Mouse (Mus musculus) MEL (cell line): ENCODE measurements at regions not wholly inside any gene's neighbourhood (a gene's known extent, or its start where the extent isn't known, plus 50 kb on each side); places are given as distances from the start of the nearest gene placed in this dataset.

Source experiments
- DNase-seq: peaks from one replicate; pipeline ENCODE4 v3.0.0; 2011; ENCODE audit warnings: low read depth, low spot score
- H3K27ac ChIP-seq: 2 replicates; pipeline ENCODE4 v1.5.1; 2012; ENCODE audit warnings: low read depth, mild to moderate bottlenecking, control low read depth, low read length, moderate library complexity; ENCODE audit not compliant: control insufficient read depth
- H3K27me3 ChIP-seq, 2 experiments: fragments of 150-350 bp in 1 of 2; sonication (generic) in 1 of 2; 2 replicates each; pipeline ENCODE4 v1.6.1; 2012; ENCODE audit warnings: low read length in 2 of 2, mild to moderate bottlenecking in 2 of 2, improper control_type of control experiment in 1 of 2, moderate library complexity in 1 of 2; ENCODE audit not compliant: insufficient read depth in 2 of 2, control insufficient read depth in 1 of 2
- H3K36me3 ChIP-seq, 2 experiments: 2 replicates each; pipeline ENCODE4 v1.6.1; 2012 to 2014; ENCODE audit warnings: low read length in 2 of 2, improper control_type of control experiment in 1 of 2, inconsistent platforms in 1 of 2, mild to moderate bottlenecking in 1 of 2; ENCODE audit not compliant: insufficient read depth in 2 of 2, control insufficient read depth in 1 of 2
- H3K4me1 ChIP-seq, 2 experiments: fragments of 150-350 bp in 1 of 2; sonication (generic) in 1 of 2; 2 replicates each; pipeline ENCODE4 v1.6.1; 2012; ENCODE audit warnings: low read length in 2 of 2, improper control_type of control experiment in 1 of 2, mild to moderate bottlenecking in 1 of 2; ENCODE audit not compliant: insufficient read depth in 2 of 2, control insufficient read depth in 1 of 2
- H3K4me3 ChIP-seq, 2 experiments: fragments of 150-350 bp in 1 of 2; sonication (generic) in 1 of 2; 2 replicates each; pipeline ENCODE4 v1.5.1; 2012; ENCODE audit warnings: low read depth in 2 of 2, low read length in 2 of 2, mild to moderate bottlenecking in 2 of 2, moderate library complexity in 2 of 2, control low read depth in 1 of 2, improper control_type of control experiment in 1 of 2; ENCODE audit not compliant: control insufficient read depth in 1 of 2, insufficient read depth in 1 of 2
- H3K79me2 ChIP-seq: 2 replicates; pipeline ENCODE4 v1.6.1; 2012; ENCODE audit warnings: mild to moderate bottlenecking, low read length, moderate library complexity; ENCODE audit not compliant: control insufficient read depth, poor library complexity, insufficient read depth
- H3K9ac ChIP-seq: 2 replicates; pipeline ENCODE4 v1.6.1; 2012; ENCODE audit warnings: low read depth, mild to moderate bottlenecking, control low read depth, low read length, moderate library complexity; ENCODE audit not compliant: control insufficient read depth, poor library complexity, severe bottlenecking
- H3K9me3 ChIP-seq: fragments of 150-350 bp; sonication (generic); replicated peaks from 2 replicates; pipeline ENCODE4 v1.6.1; 2012; ENCODE audit warnings: mild to moderate bottlenecking, low read length, improper control_type of control experiment, moderate library complexity; ENCODE audit not compliant: insufficient read depth
- BHLHE40 ChIP-seq: IDR thresholded peaks from 2 replicates; pipeline ENCODE4 v1.6.1; 2012; ENCODE audit warnings: low read depth, mild to moderate bottlenecking, inconsistent platforms, low read length, improper control_type of control experiment, borderline replicate concordance
- CHD1 ChIP-seq: IDR thresholded peaks from 2 replicates; pipeline ENCODE4 v1.6.1; 2012; ENCODE audit warnings: low read depth, mild to moderate bottlenecking, inconsistent platforms, low read length, improper control_type of control experiment
- CHD2 ChIP-seq: IDR thresholded peaks from 2 replicates; pipeline ENCODE4 v1.6.1; 2011; ENCODE audit warnings: low read length, improper control_type of control experiment
- CTCF ChIP-seq, 3 experiments: IDR thresholded peaks in 2 of 3; conservative IDR thresholded peaks in 1 of 3; 2 replicates each; pipeline ENCODE4 v1.5.1; 2011 to 2012; ENCODE audit warnings: low read length in 3 of 3, low read depth in 2 of 3, mild to moderate bottlenecking in 2 of 3, improper control_type of control experiment in 1 of 3, inconsistent platforms in 1 of 3, mixed read lengths in 1 of 3, moderate library complexity in 1 of 3; ENCODE audit not compliant: control insufficient read depth in 1 of 3, insufficient read depth in 1 of 3, poor library complexity in 1 of 3, severe bottlenecking in 1 of 3
- ETS1 ChIP-seq: IDR thresholded peaks from 2 replicates; pipeline ENCODE4 v1.6.1; 2012; ENCODE audit warnings: low read depth, mild to moderate bottlenecking, inconsistent platforms, low read length, improper control_type of control experiment, moderate library complexity
- GABPA ChIP-seq: IDR thresholded peaks from 2 replicates; pipeline ENCODE4 v1.6.1; 2012; ENCODE audit warnings: low read depth, mild to moderate bottlenecking, inconsistent platforms, low read length, improper control_type of control experiment, moderate library complexity
- JUND ChIP-seq: IDR thresholded peaks from 2 replicates; pipeline ENCODE4 v1.6.1; 2011; ENCODE audit warnings: low read depth, mild to moderate bottlenecking, improper control_type of control experiment, low read length
- KAT2A ChIP-seq: conservative IDR thresholded peaks from 2 replicates; pipeline ENCODE4 v1.6.1; 2012; ENCODE audit warnings: low read depth, low read length, improper control_type of control experiment, inconsistent platforms
- MAFK ChIP-seq: IDR thresholded peaks from 2 replicates; pipeline ENCODE4 v1.6.1; 2011; ENCODE audit warnings: low read depth, mild to moderate bottlenecking, low read length, improper control_type of control experiment, borderline replicate concordance
- MAX ChIP-seq: IDR thresholded peaks from 2 replicates; pipeline ENCODE4 v1.6.1; 2011; ENCODE audit warnings: low read length, improper control_type of control experiment
- MAZ ChIP-seq: IDR thresholded peaks from 2 replicates; pipeline ENCODE4 v1.6.1; 2012; ENCODE audit warnings: low read depth, mild to moderate bottlenecking, inconsistent platforms, low read length, improper control_type of control experiment
- MEF2A ChIP-seq: IDR thresholded peaks from 2 replicates; pipeline ENCODE4 v1.6.1; 2014; ENCODE audit warnings: low read depth, mild to moderate bottlenecking, inconsistent platforms, low read length, improper control_type of control experiment; ENCODE audit not compliant: poor library complexity, insufficient replicate concordance, severe bottlenecking; ENCODE audit errors: extremely low read depth
- MXI1 ChIP-seq: IDR thresholded peaks from 2 replicates; pipeline ENCODE4 v1.6.1; 2011; ENCODE audit warnings: mild to moderate bottlenecking, low read depth, low read length, improper control_type of control experiment
- MYB ChIP-seq: IDR thresholded peaks from 2 replicates; pipeline ENCODE4 v1.6.1; 2011; ENCODE audit warnings: mild to moderate bottlenecking, low read depth, low read length, improper control_type of control experiment
- MYC ChIP-seq: IDR thresholded peaks from 2 replicates; pipeline ENCODE4 v1.6.1; 2011; ENCODE audit warnings: low read depth, mild to moderate bottlenecking, low read length, improper control_type of control experiment, moderate library complexity
- POLR2A ChIP-seq, 2 experiments: IDR thresholded peaks; 2 replicates each; pipeline ENCODE4 v1.6.1; 2011 to 2012; ENCODE audit warnings: low read length in 2 of 2, mild to moderate bottlenecking in 2 of 2, control low read depth in 1 of 2, improper control_type of control experiment in 1 of 2, low read depth in 1 of 2, moderate library complexity in 1 of 2; ENCODE audit not compliant: control insufficient read depth in 1 of 2, insufficient read depth in 1 of 2, poor library complexity in 1 of 2
- POLR2AphosphoS2 ChIP-seq: IDR thresholded peaks from 2 replicates; pipeline ENCODE4 v1.6.1; 2011; ENCODE audit warnings: low read length, improper control_type of control experiment
- POLR2AphosphoS5 ChIP-seq: IDR thresholded peaks from 2 replicates; pipeline ENCODE4 v1.6.1; 2012; ENCODE audit warnings: low read depth, borderline replicate concordance, mild to moderate bottlenecking, inconsistent platforms, low read length, moderate library complexity, mixed read lengths
- RAD21 ChIP-seq: IDR thresholded peaks from 2 replicates; pipeline ENCODE4 v1.6.1; 2011; ENCODE audit warnings: mild to moderate bottlenecking, low read depth, low read length, improper control_type of control experiment
- RCOR1 ChIP-seq: IDR thresholded peaks from 2 replicates; pipeline ENCODE4 v1.6.1; 2012; ENCODE audit warnings: low read depth, mild to moderate bottlenecking, inconsistent platforms, low read length, improper control_type of control experiment
- SIN3A ChIP-seq: IDR thresholded peaks from 2 replicates; pipeline ENCODE4 v1.6.1; 2012; ENCODE audit warnings: low read length, improper control_type of control experiment, inconsistent platforms
- SMC3 ChIP-seq: IDR thresholded peaks from 2 replicates; pipeline ENCODE4 v1.6.1; 2011; ENCODE audit warnings: low read depth, low read length, improper control_type of control experiment
- TCF12 ChIP-seq: IDR thresholded peaks from 2 replicates; pipeline ENCODE4 v1.6.1; 2014; ENCODE audit warnings: low read depth, mild to moderate bottlenecking, inconsistent platforms, low read length, improper control_type of control experiment, moderate library complexity
- UBTF ChIP-seq: IDR thresholded peaks from 2 replicates; pipeline ENCODE4 v1.6.1; 2012; ENCODE audit warnings: low read depth, mild to moderate bottlenecking, inconsistent platforms, low read length, improper control_type of control experiment, moderate library complexity, borderline replicate concordance; ENCODE audit not compliant: insufficient read depth
- USF1 ChIP-seq: IDR thresholded peaks from 2 replicates; pipeline ENCODE4 v1.6.1; 2014; ENCODE audit warnings: low read depth, mild to moderate bottlenecking, inconsistent platforms, low read length, improper control_type of control experiment, moderate library complexity
- USF2 ChIP-seq, 2 experiments: IDR thresholded peaks; 2 replicates each; pipeline ENCODE4 v1.6.1; 2011 to 2012; ENCODE audit warnings: improper control_type of control experiment in 2 of 2, low read length in 2 of 2, borderline replicate concordance in 1 of 2, inconsistent platforms in 1 of 2, low read depth in 1 of 2, mild to moderate bottlenecking in 1 of 2; ENCODE audit not compliant: insufficient read depth in 1 of 2
- ZKSCAN1 ChIP-seq: IDR thresholded peaks from 2 replicates; pipeline ENCODE4 v1.6.1; 2012; ENCODE audit warnings: low read depth, mild to moderate bottlenecking, inconsistent platforms, low read length, improper control_type of control experiment, moderate library complexity
- ZMIZ1 ChIP-seq: IDR thresholded peaks from 2 replicates; pipeline ENCODE4 v1.6.1; 2012; ENCODE audit warnings: low read depth, mild to moderate bottlenecking, inconsistent platforms, low read length, improper control_type of control experiment, moderate library complexity
- ZNF384 ChIP-seq: IDR thresholded peaks from 2 replicates; pipeline ENCODE4 v1.6.1; 2012; ENCODE audit warnings: low read depth, mild to moderate bottlenecking, inconsistent platforms, low read length, improper control_type of control experiment

DNA sequence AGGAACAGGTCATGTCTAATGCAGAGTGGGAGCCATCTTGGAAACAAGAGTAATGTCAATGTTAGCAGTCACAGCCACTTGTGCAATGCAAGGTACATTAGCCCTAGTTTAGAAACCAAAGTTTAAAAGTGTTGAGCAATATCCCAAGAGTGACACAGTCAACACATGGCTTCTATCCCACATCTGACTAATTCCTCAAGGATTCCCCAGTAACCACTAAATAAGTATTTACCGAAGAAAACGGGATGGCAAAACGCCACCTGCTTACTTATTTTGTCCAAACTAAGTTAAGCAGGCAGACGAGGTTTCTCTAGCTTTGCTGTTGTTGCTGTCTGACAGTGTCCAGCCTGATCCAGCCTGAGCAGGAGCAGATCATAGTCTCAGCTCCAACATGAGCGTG lies 67.1 kb upstream of the Id4 start:
- TF ChIP-seq TCF12, result no peak
- TF ChIP-seq ETS1, result no peak
- TF ChIP-seq SMC3, result no peak
- TF ChIP-seq RAD21, result no peak
- no peak for TF ChIP-seq ZKSCAN1
- TF ChIP-seq USF2 (IDR thresholded peaks at IDR 0.05; ENCODE audit: borderline replicate concordance in 1 of 2, insufficient read depth in 1 of 2, low read depth in 1 of 2, low read length in 2 of 2), result no peak
- TF ChIP-seq CTCF (IDR thresholded peaks at IDR 0.05 in 2 of 3, conservative IDR thresholded peaks at IDR 0.05 in 1 of 3; ENCODE audit: control insufficient read depth in 1 of 3, insufficient read depth in 1 of 3, low read depth in 2 of 3, low read length in 3 of 3, poor library complexity in 1 of 3, severe bottlenecking in 1 of 3), result no peak
- no peak for TF ChIP-seq POLR2AphosphoS2
- no peak for TF ChIP-seq ZMIZ1
- TF ChIP-seq UBTF, result no peak
- TF ChIP-seq KAT2A, result no peak
- no peak for TF ChIP-seq MEF2A
- no peak for TF ChIP-seq ZNF384
- no peak for TF ChIP-seq CHD2
- no peak for TF ChIP-seq MAFK
- no peak for TF ChIP-seq MYC
- no peak for TF ChIP-seq POLR2A (IDR thresholded peaks at IDR 0.05; ENCODE audit: control insufficient read depth in 1 of 2, insufficient read depth in 1 of 2, low read depth in 1 of 2, low read length in 2 of 2, poor library complexity in 1 of 2)
- no peak for TF ChIP-seq MYB
- no peak for TF ChIP-seq USF1
- TF ChIP-seq RCOR1, result no peak
- Histone ChIP-seq H3K4me1 (no peaks in the 10 kb centered on the region), H3K9me3 (no peaks in the 10 kb centered on the region), H3K27ac (no peak overlapping the region), H3K36me3 (no peaks in the 10 kb centered on the region), H3K79me2 (no peaks in the 10 kb centered on the region), H3K4me3 (no peak overlapping the region), H3K27me3 (no peaks in the 10 kb centered on the region), H3K9ac (no peak overlapping the region)
- no peak for DNase-seq

DNA sequence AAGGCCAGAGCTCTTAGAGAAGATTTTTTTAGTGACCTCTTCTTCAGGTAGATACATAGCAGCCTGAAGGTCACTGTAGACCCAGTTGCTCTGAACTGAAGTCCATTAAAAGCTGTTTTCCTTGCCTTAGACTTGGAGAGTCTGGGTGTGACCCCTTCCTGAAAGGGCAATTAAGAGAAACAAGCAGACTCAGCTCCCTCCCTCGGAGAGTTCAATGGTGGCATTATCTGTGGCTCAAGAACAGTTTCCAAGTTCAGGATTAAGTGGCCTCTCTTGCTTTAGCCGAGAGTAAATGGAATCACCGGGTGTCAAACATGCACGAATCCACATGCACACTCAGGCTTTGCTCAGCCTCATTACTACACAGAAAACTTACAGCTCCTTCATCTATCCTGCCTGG lies 53.2 kb upstream of the Id4 start:
- TF ChIP-seq RAD21 (no peak), MXI1 (no peak), MAX (no peak), POLR2AphosphoS5 (no peak), ZKSCAN1 (no peak), USF2 (IDR thresholded peaks at IDR 0.05; ENCODE audit: borderline replicate concordance in 1 of 2, insufficient read depth in 1 of 2, low read depth in 1 of 2, low read length in 2 of 2) (no peak), BHLHE40 (no peak), SMC3 (no peak), MYB (no peak), SIN3A (no peak), CHD1 (no peak), JUND (no peak), GABPA (no peak), KAT2A (no peak), TCF12 (no peak), CTCF (IDR thresholded peaks at IDR 0.05 in 2 of 3, conservative IDR thresholded peaks at IDR 0.05 in 1 of 3; ENCODE audit: control insufficient read depth in 1 of 3, insufficient read depth in 1 of 3, low read depth in 2 of 3, low read length in 3 of 3, poor library complexity in 1 of 3, severe bottlenecking in 1 of 3) (no peak), MAZ (no peak), MYC (no peak), ZNF384 (no peak)
- H3K4me1 ChIP-seq, result no peaks in the 10 kb centered on the region
- DNase-seq, result no peak
- no peaks in the 10 kb centered on the region; a peak in 1 of 4 replicates for H3K27me3 ChIP-seq
- no peak overlapping the region for H3K9ac ChIP-seq
- no peaks in the 10 kb centered on the region for H3K9me3 ChIP-seq
- H3K4me3 ChIP-seq, result no peak overlapping the region
- no peak overlapping the region for H3K27ac ChIP-seq
- H3K79me2 ChIP-seq, result no peaks in the 10 kb centered on the region
- H3K36me3 ChIP-seq, result no peaks in the 10 kb centered on the region
